Mouse (Mus musculus) cortical plate, adult 2 months (tissue): ENCODE measurements around the gene Slc39a2.

Source experiments
- CTCF ChIP-seq: fragments of 200-500 bp; IDR thresholded peaks from 2 replicates; pipeline ENCODE4 v1.5.1; 2011; ENCODE audit warnings: mild to moderate bottlenecking, control low read depth, low read length; ENCODE audit not compliant: insufficient read depth; ENCODE audit errors: extremely low read depth
- POLR2A ChIP-seq: fragments of 200-500 bp; IDR thresholded peaks from 2 replicates; pipeline ENCODE4 v1.6.1; 2011; ENCODE audit warnings: mild to moderate bottlenecking, low read length, control low read depth; ENCODE audit not compliant: insufficient read depth; ENCODE audit errors: extremely low read depth

DNA sequence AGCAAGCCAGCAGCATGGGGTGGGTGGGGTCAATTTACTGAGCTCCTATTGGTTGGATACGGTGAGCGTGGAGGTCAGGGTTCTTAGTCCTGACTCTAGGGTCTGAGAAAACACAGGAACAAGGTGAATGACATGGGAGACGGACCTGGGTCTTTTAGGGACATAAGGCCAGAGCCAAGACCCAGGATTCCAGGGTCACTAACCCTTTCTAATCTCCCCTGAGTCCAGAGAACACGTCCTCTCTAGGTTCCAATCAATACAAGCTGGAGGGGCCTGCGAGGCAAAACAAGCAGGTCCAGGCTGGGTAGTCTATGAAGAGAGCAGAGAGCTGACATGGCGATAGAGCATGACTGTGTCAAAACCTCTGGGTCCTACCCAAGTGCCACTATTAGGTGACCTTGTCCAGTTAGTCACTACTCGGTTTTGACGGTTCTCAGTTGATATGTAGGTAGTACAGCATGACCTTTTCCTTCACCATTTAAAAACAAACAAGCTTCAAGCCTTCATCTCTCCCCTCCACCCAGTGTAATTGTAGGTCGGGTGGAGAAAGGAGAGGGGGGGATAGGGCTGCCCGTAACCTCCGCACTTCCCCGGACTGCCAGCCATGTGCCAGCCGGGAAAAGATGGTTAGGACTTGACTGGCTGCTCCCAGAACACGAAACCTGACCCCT lies 19.8 kb downstream of the Slc39a2 start:
- no peak for TF ChIP-seq CTCF
- TF ChIP-seq POLR2A, result no peak
